Mouse (Mus musculus) testis, adult 2 months (tissue): ENCODE data around the gene Tarsl2. TPM values are rescaled to one million over a fixed set of nuclear protein-coding genes. Genes with fewer than 3 reads are reported as not detected.

Experiments
- H3K27ac ChIP-seq: fragments of 200-500 bp; 2 replicates; pipeline ENCODE4 v1.5.1; 2012; ENCODE audit warnings: low read depth, low read length; ENCODE audit not compliant: control insufficient read depth, insufficient read depth
- H3K27me3 ChIP-seq: fragments of 200-500 bp; 2 replicates; pipeline ENCODE4 v1.6.1; 2012; ENCODE audit warnings: mild to moderate bottlenecking, low read length, moderate library complexity; ENCODE audit not compliant: control insufficient read depth, insufficient read depth
- H3K36me3 ChIP-seq: fragments of 200-500 bp; 2 replicates; pipeline ENCODE4 v1.6.1; 2012; ENCODE audit warnings: mild to moderate bottlenecking, low read length; ENCODE audit not compliant: control insufficient read depth, insufficient read depth
- H3K4me1 ChIP-seq: fragments of 200-500 bp; 2 replicates; pipeline ENCODE4 v1.6.1; 2012; ENCODE audit warnings: low read length; ENCODE audit not compliant: control insufficient read depth, insufficient read depth
- H3K4me3 ChIP-seq: fragments of 200-500 bp; 2 replicates; pipeline ENCODE4 v1.5.1; 2012; ENCODE audit warnings: low read depth, mild to moderate bottlenecking, low read length, moderate library complexity, mixed read lengths; ENCODE audit not compliant: control insufficient read depth
- CTCF ChIP-seq: fragments of 200-500 bp; IDR thresholded peaks from 2 replicates; pipeline ENCODE4 v1.5.1; 2012; ENCODE audit warnings: low read depth, mild to moderate bottlenecking, inconsistent platforms, low read length, moderate library complexity; ENCODE audit not compliant: control insufficient read depth, insufficient read depth, insufficient replicate concordance
- POLR2A ChIP-seq: fragments of 200-500 bp; IDR thresholded peaks from 2 replicates; pipeline ENCODE4 v1.6.1; 2012; ENCODE audit warnings: low read depth, mild to moderate bottlenecking, inconsistent platforms, low read length, moderate library complexity; ENCODE audit not compliant: control insufficient read depth
- polyA plus RNA-seq: library from polyadenylated mRNA; depleted of rRNA; stranded (reverse); fragments of >200 nt; gene quantifications from 2 replicates; pipeline ENCODE4 v1.2.3, GENCODE M21; 2012

The Tarsl2 gene
- polyA plus RNA-seq, 1 experiment, result 5.0 TPM

DNA sequence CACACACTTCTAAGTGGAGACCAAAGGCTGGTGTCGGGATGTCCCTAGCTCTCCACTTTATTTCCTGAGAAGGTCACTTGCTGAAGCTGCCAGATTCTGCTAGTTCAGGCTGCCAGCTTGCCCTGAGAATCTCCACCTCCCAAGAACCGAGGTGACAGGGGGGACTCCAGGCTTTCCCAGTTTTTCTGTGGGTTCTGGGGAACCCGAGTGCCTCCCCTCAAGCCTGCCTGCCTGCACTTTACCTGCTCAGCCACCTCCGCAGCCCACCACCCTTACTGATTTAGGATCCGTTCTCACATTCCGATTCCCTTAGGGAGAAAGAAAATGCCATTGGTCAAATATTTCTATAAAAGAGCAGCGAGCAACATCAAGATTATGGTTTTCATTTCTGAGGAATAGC lies 24.0 kb upstream of the Tarsl2 start:
- Histone ChIP-seq H3K4me1 (no peaks in the 10 kb centered on the region), H3K27me3 (no peaks in the 10 kb centered on the region), H3K36me3 (no peaks in the 10 kb centered on the region), H3K4me3 (no peak overlapping the region), H3K27ac (no peak overlapping the region)
- TF ChIP-seq POLR2A (no peak), CTCF (no peak)

DNA sequence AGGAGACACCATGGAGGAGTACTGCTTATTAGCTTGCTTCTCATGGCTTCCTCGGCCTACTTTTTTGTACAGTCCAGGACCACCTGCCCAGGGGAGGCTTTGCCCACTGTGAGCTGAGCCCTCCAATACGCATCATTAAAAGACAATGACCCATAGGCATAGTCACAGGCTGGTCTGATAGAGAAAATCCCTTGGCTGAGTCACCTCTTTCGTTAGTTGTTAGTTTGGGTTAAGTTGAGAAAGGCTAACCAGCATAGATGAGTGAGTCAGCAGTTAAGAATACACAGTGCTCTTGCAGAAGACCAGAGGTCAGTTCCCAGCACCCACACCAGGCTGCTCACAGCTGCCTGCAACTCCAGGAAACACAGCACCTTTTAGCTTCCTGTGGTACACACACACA lies 21.4 kb upstream of the Tarsl2 start:
- no peak overlapping the region for H3K4me3 ChIP-seq
- no peaks in the 10 kb centered on the region for H3K4me1 ChIP-seq
- H3K36me3 ChIP-seq, result no peaks in the 10 kb centered on the region
- no peak overlapping the region for H3K27ac ChIP-seq
- no peaks in the 10 kb centered on the region for H3K27me3 ChIP-seq
- no peak for TF ChIP-seq POLR2A
- TF ChIP-seq CTCF, result no peak

DNA sequence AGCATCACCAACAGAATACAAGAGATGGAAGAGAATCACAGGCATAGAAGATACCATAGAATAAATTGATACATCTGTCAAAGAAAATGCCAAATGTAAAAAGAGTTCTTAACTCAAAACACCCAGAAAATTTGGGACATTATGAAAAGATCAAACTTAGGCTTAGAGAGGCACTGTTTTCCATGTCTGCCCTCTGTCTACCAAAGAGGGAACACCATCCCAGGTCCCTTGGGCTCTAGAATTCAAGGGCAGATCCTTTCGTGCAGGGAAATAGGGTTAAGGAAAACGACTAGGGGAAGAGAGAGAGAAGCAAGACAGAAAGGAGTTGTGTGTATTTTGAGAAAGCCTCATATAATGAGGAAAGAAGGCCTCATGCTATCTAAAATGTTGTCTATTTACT lies 19.2 kb upstream of the Tarsl2 start:
- TF ChIP-seq POLR2A, result no peak
- Histone ChIP-seq H3K4me1 (no peaks in the 10 kb centered on the region), H3K27ac (no peak overlapping the region), H3K4me3 (no peak overlapping the region), H3K27me3 (no peaks in the 10 kb centered on the region), H3K36me3 (no peaks in the 10 kb centered on the region)

DNA sequence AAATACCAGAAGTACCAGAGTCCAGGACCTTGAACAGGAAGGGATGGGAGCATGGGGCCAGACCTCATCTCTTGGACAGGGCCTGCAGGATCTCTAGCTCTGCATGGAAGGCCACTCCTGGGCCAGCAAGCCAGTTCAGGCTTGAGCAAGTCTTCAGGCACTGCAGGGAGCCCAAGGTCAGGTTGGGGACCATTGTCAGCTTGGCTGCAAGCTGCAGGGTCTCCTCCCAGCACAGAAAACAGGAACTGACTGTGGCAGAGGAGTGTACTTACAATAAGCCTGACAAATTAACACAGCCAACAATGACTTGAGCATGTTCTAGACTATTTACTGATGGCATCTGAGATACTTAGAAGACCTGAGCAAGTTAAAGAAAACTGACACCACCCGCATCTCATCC lies 14.9 kb upstream of the Tarsl2 start:
- H3K4me1 ChIP-seq, result no peaks in the 10 kb centered on the region
- peak overlapping the region; percentile 39; the same call in 1 of the 2 replicates for H3K27ac ChIP-seq
- no peak overlapping the region for H3K4me3 ChIP-seq
- H3K36me3 ChIP-seq, result no peaks in the 10 kb centered on the region
- no peaks in the 10 kb centered on the region for H3K27me3 ChIP-seq
- TF ChIP-seq CTCF (no peak), POLR2A (no peak)

DNA sequence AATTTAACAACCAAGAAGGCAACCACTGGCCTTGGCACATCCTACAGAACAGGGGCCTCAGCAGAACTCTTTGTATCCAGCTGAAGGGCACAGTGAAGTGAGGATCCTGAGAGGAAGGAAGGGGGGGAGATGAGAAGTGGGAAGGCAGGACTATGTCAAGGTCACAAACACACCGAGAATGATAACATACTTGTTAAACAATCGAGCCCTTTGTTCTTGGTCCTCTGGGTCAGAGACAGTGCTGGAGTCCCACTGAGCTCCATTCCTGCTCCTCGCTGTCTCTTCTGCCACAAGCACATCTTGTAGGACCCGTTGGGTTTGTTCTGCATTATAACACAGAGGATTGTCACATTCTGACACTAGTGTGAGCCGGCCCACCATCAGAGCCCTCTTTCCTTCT lies 14.0 kb upstream of the Tarsl2 start:
- Histone ChIP-seq H3K27ac (no peak overlapping the region; the same call in 1 of the 2 replicates), H3K4me1 (no peaks in the 10 kb centered on the region), H3K36me3 (no peaks in the 10 kb centered on the region), H3K4me3 (no peak overlapping the region), H3K27me3 (no peaks in the 10 kb centered on the region)
- no peak for TF ChIP-seq CTCF
- TF ChIP-seq POLR2A, result no peak

DNA sequence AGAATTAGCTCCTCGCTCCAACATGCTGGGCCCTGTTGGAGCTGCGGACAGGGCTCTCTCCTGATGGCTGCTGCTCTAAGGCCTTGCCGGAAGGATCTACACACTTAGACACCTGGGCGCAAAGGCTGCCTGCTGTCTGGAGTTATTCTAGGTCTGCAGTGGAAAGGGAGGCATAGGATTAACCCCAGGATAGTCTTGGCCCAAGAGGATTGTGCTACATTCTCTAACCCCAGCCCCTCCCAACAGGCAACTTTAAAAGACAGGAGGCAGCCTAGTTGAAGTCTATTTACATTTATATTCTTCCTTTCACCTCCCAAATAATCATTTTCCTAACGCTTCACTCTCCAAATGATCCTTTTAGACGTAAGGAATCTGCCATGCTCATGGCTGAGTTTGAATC lies 8.9 kb upstream of the Tarsl2 start:
- TF ChIP-seq POLR2A (no peak), CTCF (no peak)
- H3K27ac ChIP-seq, result no peak overlapping the region
- H3K36me3 ChIP-seq, result no peaks in the 10 kb centered on the region
- no peaks in the 10 kb centered on the region for H3K4me1 ChIP-seq
- no peaks in the 10 kb centered on the region for H3K27me3 ChIP-seq
- H3K4me3 ChIP-seq, result no peak overlapping the region

DNA sequence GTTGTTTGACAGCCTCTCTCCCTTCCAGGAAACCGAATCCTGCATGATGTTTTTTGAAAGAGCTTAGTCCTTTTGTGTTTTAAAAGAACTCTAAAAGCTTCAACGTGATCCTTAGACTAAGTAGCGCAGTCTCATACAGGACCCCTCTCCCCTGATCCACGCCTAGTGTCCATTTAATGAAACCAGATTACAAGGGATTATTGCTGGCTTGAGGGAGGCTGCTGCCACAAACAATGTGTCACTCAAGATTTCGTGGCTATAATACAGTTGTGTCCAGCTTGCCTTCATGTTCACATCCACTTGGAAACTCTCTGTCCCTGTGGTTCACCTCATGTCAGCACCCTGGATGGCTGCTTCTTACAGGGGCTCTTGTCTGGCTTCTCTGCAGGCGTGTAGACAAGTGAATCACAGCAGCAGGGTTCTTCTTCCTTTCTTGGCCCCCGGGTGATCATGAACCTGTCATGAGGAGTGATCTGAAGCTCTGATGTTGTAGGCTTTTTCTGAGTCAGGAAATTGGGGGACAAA lies 8.3 kb upstream of the Tarsl2 start:
- Histone ChIP-seq H3K27me3 (no peaks in the 10 kb centered on the region), H3K4me1 (no peaks in the 10 kb centered on the region), H3K36me3 (no peaks in the 10 kb centered on the region), H3K27ac (no peak overlapping the region), H3K4me3 (no peak overlapping the region)
- no peak for TF ChIP-seq CTCF
- TF ChIP-seq POLR2A, result no peak
